Mouse (Mus musculus) midbrain, embryonic 15.5 days (tissue): ENCODE results near the gene Fbxl5. TPM values are rescaled to one million over a fixed set of nuclear protein-coding genes. Genes with fewer than 3 reads are reported as not detected.

Experiments used
- ATAC-seq: fragments of 200-750 bp; cut with Nextera tagmentation; replicated peaks from 2 replicates; pipeline ENCODE4 v1.8.0; 2017; ENCODE audit warnings: moderate TSS enrichment
- H3K27ac ChIP-seq: fragments of 300-500 bp; sonication (generic); 2 replicates; pipeline ENCODE4 v1.5.1; 2015; ENCODE audit warnings: mild to moderate bottlenecking, inconsistent platforms
- H3K27me3 ChIP-seq: fragments of 300-500 bp; sonication (generic); replicated peaks from 2 replicates; pipeline ENCODE4 v1.6.1; 2015; ENCODE audit warnings: inconsistent platforms
- H3K36me3 ChIP-seq: fragments of 300-500 bp; sonication (generic); replicated peaks from 2 replicates; pipeline ENCODE4 v1.6.1; 2015; ENCODE audit warnings: inconsistent platforms
- H3K4me1 ChIP-seq: fragments of 300-500 bp; sonication (generic); 2 replicates; pipeline ENCODE4 v1.6.1; 2015; ENCODE audit warnings: inconsistent platforms
- H3K4me2 ChIP-seq: fragments of 300-500 bp; sonication (generic); 2 replicates; pipeline ENCODE4 v1.6.1; 2015; ENCODE audit warnings: inconsistent platforms, mild to moderate bottlenecking, moderate library complexity
- H3K4me3 ChIP-seq: fragments of 300-500 bp; sonication (generic); 2 replicates; pipeline ENCODE4 v1.5.1; 2015; ENCODE audit warnings: mild to moderate bottlenecking, inconsistent platforms
- H3K9ac ChIP-seq: fragments of 300-500 bp; sonication (generic); 2 replicates; pipeline ENCODE4 v1.6.1; 2015; ENCODE audit warnings: mild to moderate bottlenecking, inconsistent platforms
- H3K9me3 ChIP-seq: fragments of 300-500 bp; sonication (generic); 2 replicates; pipeline ENCODE4 v1.6.1; 2016; ENCODE audit warnings: inconsistent platforms
- WGBS: fragments of 180-500 bp; shearing (Covaris S2); methylation state at CpG from one replicate; pipeline ENCODE4 v1.1.7; 2015; ENCODE audit warnings: mixed read lengths; 5-methylcytosine and 5-hydroxymethylcytosine counted together
- polyA plus RNA-seq: library from polyadenylated mRNA; unstranded; fragments of >200 nt; fragmentation: Nextera tagmentation; extraction: Ambion mirVana; gene quantifications from 2 replicates; pipeline ENCODE4 v1.2.1, GENCODE M21; 2015

Gene Fbxl5
- polyA plus RNA-seq, 1 experiment from 2014 or later: 77.4 TPM

DNA sequence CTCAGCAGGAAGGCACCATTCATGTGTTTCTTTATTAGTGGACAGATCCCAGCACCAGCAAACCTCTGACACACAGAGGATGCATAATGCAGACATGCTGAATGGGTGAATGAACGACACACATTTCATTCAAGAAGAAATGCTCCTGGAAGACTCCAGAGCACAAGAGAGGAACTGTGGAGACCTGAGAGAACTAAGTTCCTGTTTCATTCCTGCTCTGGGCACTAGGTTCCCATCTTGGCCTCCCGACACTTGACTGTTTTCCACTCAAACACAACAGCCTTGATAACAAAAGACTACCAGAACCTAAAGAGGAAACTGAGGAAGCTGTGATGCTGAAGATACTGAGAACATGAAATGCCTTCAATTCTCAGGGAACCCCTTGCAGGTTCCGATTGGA lies 26.8 kb upstream of the Fbxl5 start:
- ATAC-seq: no peak
- WGBS: 93% methylated on average over 3 of the region's 3 CpGs
- Histone ChIP-seq H3K9ac (no peak overlapping the region), H3K27me3 (no peaks in the 10 kb centered on the region), H3K4me1 (no peaks in the 10 kb centered on the region), H3K4me3 (no peak overlapping the region), H3K27ac (no peak overlapping the region), H3K4me2 (no peak overlapping the region), H3K36me3 (no peaks in the 10 kb centered on the region), H3K9me3 (no peaks in the 10 kb centered on the region)

DNA sequence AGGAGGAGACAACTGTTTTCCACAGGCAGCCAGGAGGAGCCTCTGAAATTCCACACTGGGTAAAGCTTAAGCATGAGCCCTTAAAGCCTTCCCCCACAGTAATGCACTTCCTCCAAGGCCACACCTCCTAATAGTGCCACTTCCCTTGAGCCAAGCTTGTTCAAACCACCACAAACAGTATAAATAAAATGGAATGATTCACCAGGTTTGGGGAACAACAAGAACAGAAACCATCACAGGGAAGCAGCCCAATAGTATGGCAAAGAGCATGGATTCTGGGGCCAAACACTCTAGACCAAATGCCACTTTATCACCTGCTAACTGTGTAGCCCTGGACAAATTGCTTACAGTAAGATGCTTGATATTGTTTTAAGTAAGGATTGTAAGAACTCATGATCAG lies 26.1 kb upstream of the Fbxl5 start:
- Histone ChIP-seq H3K4me1 (no peaks in the 10 kb centered on the region), H3K27ac (no peak overlapping the region), H3K9me3 (no peaks in the 10 kb centered on the region), H3K4me3 (no peak overlapping the region), H3K9ac (no peak overlapping the region), H3K27me3 (no peaks in the 10 kb centered on the region), H3K4me2 (no peak overlapping the region), H3K36me3 (no peaks in the 10 kb centered on the region)
- no peak for ATAC-seq

DNA sequence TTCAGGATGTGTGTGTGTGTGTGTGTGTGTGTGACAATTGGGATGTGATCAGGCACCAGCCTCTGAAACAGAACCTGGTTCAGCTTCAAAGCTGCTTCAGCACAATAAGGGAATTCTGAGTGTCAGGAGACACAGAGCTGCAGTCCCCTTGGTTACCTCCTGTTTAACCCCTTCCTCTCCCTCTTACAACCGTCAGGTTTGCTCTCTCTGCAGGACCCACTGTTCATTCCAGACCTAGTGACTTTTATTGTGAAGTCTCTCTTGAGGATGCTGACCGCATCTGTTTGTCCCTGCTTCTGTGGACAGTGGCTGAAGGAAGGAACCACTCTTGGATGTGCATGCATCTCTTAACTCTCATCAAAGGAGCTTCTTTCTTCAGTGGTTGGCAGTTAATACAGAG lies 24.8 kb upstream of the Fbxl5 start:
- ATAC-seq: no peak
- H3K9me3 ChIP-seq: no peaks in the 10 kb centered on the region

DNA sequence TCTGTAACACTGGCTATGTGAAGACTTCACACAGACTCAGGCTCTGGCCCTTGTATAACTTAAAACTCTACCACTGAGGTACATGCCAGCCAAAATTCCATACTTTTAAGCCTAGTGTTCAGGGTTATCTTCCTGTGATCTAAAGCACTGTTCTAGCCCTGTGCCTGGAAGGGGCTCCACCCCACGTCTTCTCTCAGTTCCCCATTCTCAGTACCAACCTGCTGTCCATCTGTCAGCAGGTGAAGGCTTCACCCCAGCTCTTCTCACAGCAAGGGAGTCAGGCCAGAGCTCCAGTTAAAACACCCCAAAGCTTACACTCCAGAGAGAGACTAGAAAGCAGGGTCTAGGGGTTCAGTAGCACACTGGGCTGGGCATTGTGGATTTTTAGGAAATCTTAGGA lies 24.2 kb upstream of the Fbxl5 start:
- H3K9ac ChIP-seq: no peak overlapping the region
- ATAC-seq: no peak
- H3K36me3 ChIP-seq: no peaks in the 10 kb centered on the region
- H3K4me3 ChIP-seq: no peak overlapping the region
- H3K9me3 ChIP-seq: no peaks in the 10 kb centered on the region
- no peaks in the 10 kb centered on the region for H3K27me3 ChIP-seq
- H3K4me1 ChIP-seq: no peaks in the 10 kb centered on the region
- WGBS: 59% methylated on average over 1 of the region's 1 CpGs
- H3K4me2 ChIP-seq: no peak overlapping the region
- no peak overlapping the region for H3K27ac ChIP-seq

More for the DNA sequence above, 24.8 kb upstream of the Fbxl5 start:
- H3K4me2 ChIP-seq: no peak overlapping the region
- H3K27ac ChIP-seq: no peak overlapping the region
- no peak overlapping the region for H3K4me3 ChIP-seq
- H3K4me1 ChIP-seq: no peaks in the 10 kb centered on the region
- no peaks in the 10 kb centered on the region for H3K36me3 ChIP-seq
- no peak overlapping the region for H3K9ac ChIP-seq
- no peaks in the 10 kb centered on the region for H3K27me3 ChIP-seq
- 13% methylated on average over 2 of the region's 2 CpGs for WGBS

DNA sequence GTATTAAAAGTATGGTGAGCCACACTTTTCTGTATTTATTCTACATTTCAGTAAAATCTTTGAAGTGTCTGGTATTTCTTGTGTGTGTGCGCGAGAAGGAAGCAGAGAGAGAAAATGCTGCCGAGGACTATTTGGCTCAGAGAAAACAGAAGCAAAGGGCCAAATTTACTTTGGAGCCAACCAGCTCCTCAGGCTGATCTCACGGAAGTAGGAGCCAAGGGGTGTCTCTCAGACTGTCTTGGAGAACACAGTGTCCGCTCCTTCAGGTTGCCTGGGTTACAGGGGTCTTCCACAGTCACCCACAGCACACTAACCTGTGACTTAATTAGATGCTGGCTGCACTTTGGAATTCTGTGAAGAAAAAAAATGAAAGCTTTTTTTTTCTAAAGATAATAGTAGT lies 23.6 kb upstream of the Fbxl5 start:
- Histone ChIP-seq H3K9ac (no peak overlapping the region), H3K36me3 (no peaks in the 10 kb centered on the region), H3K4me3 (no peak overlapping the region), H3K4me1 (no peaks in the 10 kb centered on the region), H3K27ac (no peak overlapping the region), H3K4me2 (no peak overlapping the region), H3K27me3 (no peaks in the 10 kb centered on the region), H3K9me3 (no peaks in the 10 kb centered on the region)
- ATAC-seq: no peak
- 85% methylated on average over 5 of the region's 5 CpGs for WGBS

DNA sequence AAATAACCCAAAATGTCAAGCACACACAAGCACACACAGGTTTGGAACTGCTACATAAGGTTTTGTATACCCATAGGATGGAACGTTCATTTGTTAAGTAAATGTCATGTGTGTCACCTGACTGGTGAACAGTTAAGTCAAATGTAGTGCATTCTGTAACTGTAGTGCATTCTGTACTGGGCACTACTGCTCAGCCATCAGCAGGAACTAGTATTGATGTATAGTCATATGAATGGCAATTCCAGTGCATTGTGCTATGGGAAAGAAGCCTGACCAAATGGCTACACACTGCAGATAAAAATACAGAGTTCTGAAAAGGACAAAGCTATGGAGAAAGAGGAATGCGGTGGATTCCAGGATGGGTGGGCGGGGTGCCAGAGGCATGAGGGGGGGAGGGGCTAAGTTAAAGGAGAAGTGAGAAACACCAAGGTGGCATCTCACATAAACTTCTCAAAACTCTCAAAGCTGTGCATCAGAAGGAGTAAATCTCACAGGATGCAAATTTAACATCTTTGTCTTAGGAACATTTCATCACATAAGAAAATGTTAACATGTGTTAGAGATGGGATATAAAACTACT lies 21.2 kb upstream of the Fbxl5 start:
- H3K4me2 ChIP-seq: no peak overlapping the region
- H3K4me3 ChIP-seq: no peak overlapping the region
- no peaks in the 10 kb centered on the region for H3K4me1 ChIP-seq
- no peak for ATAC-seq
- H3K27ac ChIP-seq: no peak overlapping the region
- H3K36me3 ChIP-seq: no peaks in the 10 kb centered on the region
- H3K27me3 ChIP-seq: no peaks in the 10 kb centered on the region
- no peak overlapping the region for H3K9ac ChIP-seq
- H3K9me3 ChIP-seq: no peaks in the 10 kb centered on the region
- 72% methylated on average over 3 of the region's 3 CpGs for WGBS

DNA sequence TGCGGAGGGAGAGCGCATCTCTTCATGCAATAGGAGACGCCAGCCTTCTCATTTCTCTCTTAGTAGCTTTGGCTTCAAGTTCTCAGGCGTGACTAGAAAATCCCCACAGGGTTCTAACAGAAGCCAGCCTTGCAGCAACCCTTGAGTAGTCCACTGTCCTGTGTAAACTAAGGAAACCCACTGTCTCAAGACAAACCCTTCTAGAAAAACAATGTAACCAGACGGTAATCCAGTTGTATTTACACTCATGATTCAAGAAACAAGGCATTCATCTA lies 20.5 kb upstream of the Fbxl5 start:
- no peaks in the 10 kb centered on the region for H3K36me3 ChIP-seq
- no peaks in the 10 kb centered on the region for H3K9me3 ChIP-seq
- no peak for ATAC-seq
- no peak overlapping the region for H3K9ac ChIP-seq
- H3K4me1 ChIP-seq: no peaks in the 10 kb centered on the region
- 81% methylated on average over 5 of the region's 5 CpGs for WGBS
- H3K4me2 ChIP-seq: no peak overlapping the region
- H3K27ac ChIP-seq: no peak overlapping the region
- H3K4me3 ChIP-seq: no peak overlapping the region
- H3K27me3 ChIP-seq: no peaks in the 10 kb centered on the region

DNA sequence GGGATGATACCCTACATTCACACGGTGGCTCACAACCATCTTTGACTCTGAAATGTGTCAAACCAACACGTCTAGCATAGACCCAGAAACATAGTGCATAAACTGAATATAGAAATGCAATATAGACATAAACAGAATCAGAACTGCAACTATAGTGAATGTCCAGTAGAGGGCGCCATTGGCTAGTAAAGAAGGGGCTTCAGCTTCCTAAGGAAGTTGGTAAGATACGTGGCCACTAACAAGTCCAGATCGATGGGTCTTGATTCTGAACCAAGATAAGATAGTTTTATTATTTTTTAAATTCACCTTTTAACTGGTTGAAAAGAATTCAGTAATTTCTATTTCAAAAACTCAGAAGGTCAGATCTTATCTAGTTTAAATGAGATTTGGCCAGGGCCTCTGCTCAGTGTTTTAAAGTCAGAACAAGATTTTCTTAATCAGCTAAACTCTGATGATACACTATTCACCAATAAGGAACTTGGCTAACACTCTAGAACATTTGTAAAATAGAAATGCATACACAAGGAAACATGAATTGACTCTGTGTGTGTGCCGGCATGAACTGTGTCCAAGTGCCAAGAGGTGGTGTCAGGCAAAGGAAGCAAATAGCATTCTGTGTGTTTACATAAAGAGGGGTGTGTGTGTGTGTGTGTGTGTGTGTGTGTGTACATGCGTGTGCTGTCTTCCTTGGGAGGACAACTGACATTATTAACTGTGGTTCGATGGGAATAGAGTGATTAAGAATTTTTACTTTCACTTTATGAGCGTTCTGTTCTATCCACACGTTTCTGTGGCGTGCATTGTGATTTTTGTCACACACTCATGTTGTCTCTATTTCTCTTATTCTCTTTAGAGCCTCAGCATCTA lies 19.9 kb upstream of the Fbxl5 start:
- Histone ChIP-seq H3K4me3 (no peak overlapping the region), H3K27me3 (no peaks in the 10 kb centered on the region), H3K4me1 (no peaks in the 10 kb centered on the region), H3K27ac (no peak overlapping the region), H3K9me3 (no peaks in the 10 kb centered on the region), H3K4me2 (no peak overlapping the region), H3K9ac (no peak overlapping the region), H3K36me3 (no peaks in the 10 kb centered on the region)
- peak; percentile 65 for ATAC-seq
- WGBS: 48% methylated on average over 11 of the region's 11 CpGs

DNA sequence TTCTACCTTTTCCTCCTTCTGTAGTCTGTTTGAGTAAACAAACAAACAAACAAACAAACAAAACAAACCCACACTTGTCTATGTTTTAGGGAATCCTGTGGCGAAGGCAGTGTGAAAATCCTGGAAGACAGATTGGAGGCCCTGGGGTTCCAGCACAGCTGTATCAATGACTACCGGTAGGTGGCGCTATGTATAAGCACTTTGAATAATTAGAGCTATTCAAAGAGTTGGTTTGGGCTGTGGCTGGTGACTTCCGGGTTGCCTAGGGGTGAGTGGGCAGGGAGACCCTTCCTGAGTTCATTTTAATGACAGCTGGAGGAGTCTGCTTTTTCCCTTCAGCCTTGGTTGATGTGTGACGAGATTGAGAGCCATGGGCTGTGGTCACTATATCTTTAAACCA lies 15.9 kb upstream of the Fbxl5 start:
- Histone ChIP-seq H3K4me3 (no peak overlapping the region), H3K27me3 (no peaks in the 10 kb centered on the region), H3K9me3 (no peaks in the 10 kb centered on the region), H3K4me2 (no peak overlapping the region), H3K9ac (no peak overlapping the region), H3K4me1 (no peaks in the 10 kb centered on the region), H3K36me3 (no peaks in the 10 kb centered on the region), H3K27ac (no peak overlapping the region)
- 53% methylated on average over 5 of the region's 5 CpGs for WGBS
- ATAC-seq: no peak

DNA sequence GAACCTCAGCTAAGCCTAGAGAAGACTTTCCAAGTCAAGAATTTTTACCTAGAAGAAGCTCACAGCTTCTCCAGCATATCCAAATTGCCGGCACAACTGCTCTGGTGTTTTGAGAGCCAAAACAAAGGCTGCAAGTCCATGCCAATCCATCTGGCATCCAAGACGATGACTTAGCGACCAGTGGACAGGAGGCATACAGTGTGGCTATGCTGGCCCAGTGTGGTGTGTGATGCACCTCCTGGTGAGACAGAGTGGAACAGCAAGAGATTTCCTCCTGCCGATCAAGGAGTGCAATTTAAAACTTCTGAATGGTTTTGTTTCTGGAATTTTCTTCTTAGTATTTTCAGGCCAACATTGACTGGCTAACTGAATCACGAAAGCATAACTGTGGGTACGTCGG lies 15.2 kb upstream of the Fbxl5 start:
- Histone ChIP-seq H3K36me3 (no peaks in the 10 kb centered on the region), H3K4me1 (no peaks in the 10 kb centered on the region), H3K27ac (no peak overlapping the region), H3K9me3 (no peaks in the 10 kb centered on the region), H3K9ac (no peak overlapping the region), H3K27me3 (no peaks in the 10 kb centered on the region), H3K4me3 (no peak overlapping the region), H3K4me2 (no peak overlapping the region)
- 92% methylated on average over 7 of the region's 7 CpGs for WGBS
- ATAC-seq: no peak

DNA sequence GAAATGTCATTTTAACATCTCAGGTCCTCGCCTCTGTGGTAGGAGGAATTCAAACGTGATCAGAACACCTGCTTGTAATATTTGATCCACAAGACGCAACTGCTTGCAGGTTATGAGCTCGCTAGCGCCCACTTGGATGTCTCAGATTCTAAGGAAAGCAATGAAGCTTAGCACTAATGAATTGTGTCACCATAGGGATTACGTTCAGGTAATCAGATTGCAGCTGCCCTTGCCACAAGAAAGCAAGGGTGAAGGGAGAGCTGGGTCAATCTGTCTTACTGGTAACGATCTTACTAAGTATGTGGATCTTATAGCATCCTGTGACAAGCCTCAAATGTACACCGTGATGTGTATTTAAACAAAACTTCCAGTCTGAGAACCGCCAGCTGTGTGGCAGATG lies 5.9 kb upstream of the Fbxl5 start:
- H3K4me2 ChIP-seq: no peak overlapping the region
- H3K27ac ChIP-seq: no peak overlapping the region
- H3K9me3 ChIP-seq: no peaks in the 10 kb centered on the region
- H3K36me3 ChIP-seq: no peaks in the 10 kb centered on the region
- no peak overlapping the region for H3K9ac ChIP-seq
- H3K27me3 ChIP-seq: no peaks in the 10 kb centered on the region
- H3K4me1 ChIP-seq: no peaks in the 10 kb centered on the region
- ATAC-seq: no peak
- 81% methylated on average over 9 of the region's 9 CpGs for whole genome bisulfite sequencing
- H3K4me3 ChIP-seq: no peak overlapping the region

DNA sequence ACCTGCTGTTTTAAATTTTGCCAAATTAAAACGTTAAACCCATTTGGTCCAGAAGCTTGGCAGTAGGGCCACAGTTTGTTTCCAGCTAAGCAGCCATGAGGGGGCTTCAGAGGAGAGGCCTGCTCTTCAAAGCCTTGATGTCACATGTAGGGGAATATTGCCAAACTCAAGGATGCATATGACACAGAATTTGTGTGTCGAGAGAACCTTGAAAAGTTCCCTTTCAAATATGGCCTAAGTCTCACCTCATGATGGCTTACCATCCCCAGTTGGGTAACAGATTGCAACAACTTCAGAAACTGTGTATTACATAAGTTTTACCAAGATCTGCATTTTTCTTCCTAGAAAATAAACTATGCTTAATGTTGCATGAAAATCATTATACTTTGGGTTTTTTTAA lies 5.4 kb upstream of the Fbxl5 start:
- no peak for ATAC-seq
- Histone ChIP-seq H3K27ac (no peak overlapping the region), H3K27me3 (no peaks in the 10 kb centered on the region), H3K4me2 (no peak overlapping the region), H3K9me3 (no peaks in the 10 kb centered on the region), H3K4me3 (no peak overlapping the region), H3K36me3 (no peaks in the 10 kb centered on the region), H3K9ac (no peak overlapping the region), H3K4me1 (no peaks in the 10 kb centered on the region)
- 91% methylated on average over 2 of the region's 2 CpGs for WGBS

DNA sequence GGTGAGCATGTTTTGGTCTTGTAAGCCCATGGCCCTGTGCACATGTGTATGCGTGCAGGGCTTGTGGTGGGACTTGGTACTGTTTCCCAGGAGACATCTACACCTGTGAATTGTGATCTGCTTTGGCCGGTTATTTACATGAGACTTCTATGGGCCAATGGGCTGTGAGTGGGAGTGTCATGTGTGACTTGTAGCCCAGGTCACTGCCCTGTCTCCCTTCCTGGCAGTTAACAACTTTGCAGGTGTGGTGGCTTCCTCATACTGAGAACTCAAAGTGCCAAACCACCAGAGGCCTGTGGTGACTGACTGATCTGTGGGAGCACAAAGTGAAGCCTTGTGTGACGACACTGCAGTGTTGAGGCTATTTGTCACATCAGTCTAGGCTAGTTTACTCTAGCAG lies 3.1 kb upstream of the Fbxl5 start:
- no peak for ATAC-seq
- Histone ChIP-seq H3K4me3 (no peak overlapping the region), H3K4me2 (no peak overlapping the region), H3K27me3 (no peaks in the 10 kb centered on the region), H3K36me3 (no peaks in the 10 kb centered on the region), H3K27ac (no peak overlapping the region), H3K4me1 (no peaks in the 10 kb centered on the region), H3K9me3 (no peaks in the 10 kb centered on the region), H3K9ac (no peak overlapping the region)
- 93% methylated on average over 3 of the region's 3 CpGs for WGBS
